Mouse (Mus musculus) liver, embryonic 16.5 days (tissue): ENCODE measurements around the gene Serpinf2. TPM values are rescaled to one million over a fixed set of nuclear protein-coding genes. Genes with fewer than 3 reads are reported as not detected.
A peak's percentile ranks its signal among the peaks of the same experiment; 100 is the strongest.

ENCODE experiments used
- ATAC-seq: fragments of 200-750 bp; cut with Nextera tagmentation; 2 replicates; pipeline ENCODE4 v1.8.0; 2017; ENCODE audit warnings: low read depth, mild to moderate bottlenecking, moderate number of reproducible peaks, moderate library complexity
- H3K27ac ChIP-seq: fragments of 300-500 bp; sonication (generic); 2 replicates; pipeline ENCODE4 v1.5.1; 2014; ENCODE audit warnings: mild to moderate bottlenecking, low read length
- H3K27me3 ChIP-seq: fragments of 300-500 bp; sonication (generic); 2 replicates; pipeline ENCODE4 v1.6.1; 2014; ENCODE audit warnings: low read depth, low read length, mixed read lengths; ENCODE audit not compliant: control insufficient read depth, insufficient read depth
- H3K36me3 ChIP-seq: fragments of 300-500 bp; sonication (generic); 2 replicates; pipeline ENCODE4 v1.6.1; 2014; ENCODE audit warnings: mild to moderate bottlenecking; ENCODE audit not compliant: control insufficient read depth, insufficient read depth
- H3K4me1 ChIP-seq: fragments of 300-500 bp; sonication (generic); 2 replicates; pipeline ENCODE4 v1.6.1; 2014; ENCODE audit warnings: low read depth, low read length, mixed read lengths; ENCODE audit not compliant: control insufficient read depth
- H3K4me2 ChIP-seq: fragments of 300-500 bp; sonication (generic); 2 replicates; pipeline ENCODE4 v1.6.1; 2014; ENCODE audit warnings: low read depth, low read length, mixed read lengths
- H3K4me3 ChIP-seq: fragments of 300-500 bp; sonication (generic); 2 replicates; pipeline ENCODE4 v1.5.1; 2014; ENCODE audit warnings: low read depth, mild to moderate bottlenecking, low read length
- H3K9ac ChIP-seq: fragments of 300-500 bp; sonication (generic); 2 replicates; pipeline ENCODE4 v1.6.1; 2014; ENCODE audit warnings: low read depth, low read length
- H3K9me3 ChIP-seq: fragments of 300-500 bp; sonication (generic); replicated peaks from 2 replicates; pipeline ENCODE4 v1.6.1; 2016; ENCODE audit warnings: low read length; ENCODE audit not compliant: control insufficient read depth
- WGBS: fragments of 180-500 bp; shearing (Covaris S2); extraction: QIAGEN DNeasy Blood & Tissue Kit; methylation state at CpG from one replicate; pipeline ENCODE4 v1.1.7; 2014; ENCODE audit not compliant: insufficient replicate concordance; 5-methylcytosine and 5-hydroxymethylcytosine counted together
- polyA plus RNA-seq: library from polyadenylated mRNA; unstranded; fragments of >200 nt; fragmentation: Nextera tagmentation; extraction: Ambion mirVana; gene quantifications from 2 replicates; pipeline ENCODE4 v1.2.1, GENCODE M21; 2015

Serpinf2 gene
- polyA plus RNA-seq, 1 experiment from 2014 or later, result 817 TPM

DNA sequence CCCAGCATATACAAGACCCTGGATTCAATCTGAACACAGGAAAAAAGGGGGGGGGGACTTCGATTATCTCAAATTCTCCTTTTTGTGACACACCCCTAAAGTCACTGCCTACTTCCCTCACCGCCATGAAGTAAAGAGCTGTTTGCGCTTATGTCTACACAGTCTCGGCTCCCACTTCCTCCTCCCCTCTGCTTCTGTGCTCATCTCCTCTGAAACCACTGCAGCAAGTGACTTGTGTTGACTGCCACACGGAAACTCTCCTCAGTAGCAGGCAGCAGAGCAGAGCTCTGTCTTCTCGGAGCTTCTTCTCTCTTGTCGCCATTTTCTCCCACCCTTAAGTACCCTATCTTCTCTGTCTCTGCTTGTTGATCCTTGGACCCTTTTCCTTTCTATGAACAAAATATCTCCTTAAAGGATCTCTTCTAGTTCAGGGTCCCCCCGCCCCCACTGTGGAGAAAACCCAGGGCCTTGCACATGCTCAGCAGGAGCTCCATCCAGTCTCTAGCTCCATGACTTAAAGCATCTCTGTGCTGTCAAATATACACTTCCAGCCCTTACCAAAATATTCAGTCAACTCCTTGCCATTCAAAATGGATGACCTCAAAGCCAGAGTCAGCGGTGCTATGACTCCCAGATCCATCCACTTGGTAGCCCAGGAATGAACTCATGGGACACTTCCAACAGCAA, 10.2 kb downstream of the Serpinf2 start:
- Histone ChIP-seq H3K4me1 (no peaks in the 10 kb centered on the region; the same call in none of the 2 replicates), H3K36me3 (peaks cover 11% of the 10 kb centered on the region), H3K9ac (no peak overlapping the region), H3K27ac (no peak overlapping the region), H3K4me2 (no peak overlapping the region), H3K4me3 (no peak overlapping the region), H3K27me3 (no peaks in the 10 kb centered on the region), H3K9me3 (0 out of 2 replicates have a peak, but pooled peaks cover under 1% of the 10 kb centered on the region)
- 28% methylated on average over 9 of the region's 9 CpGs for WGBS
- ATAC-seq, result 0 out of 2 replicates have a peak, but pooled peaks have one; percentile 19

DNA sequence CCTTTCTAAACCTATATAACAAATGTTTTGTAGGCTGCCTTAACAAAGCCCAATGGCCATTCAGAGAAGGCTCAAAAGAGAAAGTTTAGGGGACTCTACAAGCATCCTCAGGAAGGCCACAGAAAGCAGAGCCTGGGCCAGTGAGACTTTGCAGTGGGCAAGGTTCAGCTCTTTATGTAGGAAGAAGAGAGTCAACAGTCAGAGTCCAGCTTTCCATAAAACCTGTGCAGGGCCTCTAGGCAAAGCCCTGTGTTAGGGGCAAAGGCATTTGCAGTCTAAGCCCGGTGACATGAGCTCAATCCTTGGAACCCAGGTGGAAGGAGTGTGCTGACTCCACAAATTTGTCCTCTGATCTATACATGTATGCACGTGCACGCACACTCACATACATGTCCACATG, 14.9 kb downstream of the Serpinf2 start:
- WGBS, result 73% methylated on average over 3 of the region's 3 CpGs
- no peak overlapping the region for H3K4me3 ChIP-seq
- no peaks in the 10 kb centered on the region; the same call in none of the 2 replicates for H3K4me1 ChIP-seq
- no peaks in the 10 kb centered on the region for H3K36me3 ChIP-seq
- H3K27me3 ChIP-seq, result no peaks in the 10 kb centered on the region
- no peak overlapping the region for H3K9ac ChIP-seq
- H3K27ac ChIP-seq, result peak overlapping the region; percentile 58
- ATAC-seq, result peak; percentile 54
- H3K9me3 ChIP-seq, result no peaks in the 10 kb centered on the region
- H3K4me2 ChIP-seq, result no peak overlapping the region

DNA sequence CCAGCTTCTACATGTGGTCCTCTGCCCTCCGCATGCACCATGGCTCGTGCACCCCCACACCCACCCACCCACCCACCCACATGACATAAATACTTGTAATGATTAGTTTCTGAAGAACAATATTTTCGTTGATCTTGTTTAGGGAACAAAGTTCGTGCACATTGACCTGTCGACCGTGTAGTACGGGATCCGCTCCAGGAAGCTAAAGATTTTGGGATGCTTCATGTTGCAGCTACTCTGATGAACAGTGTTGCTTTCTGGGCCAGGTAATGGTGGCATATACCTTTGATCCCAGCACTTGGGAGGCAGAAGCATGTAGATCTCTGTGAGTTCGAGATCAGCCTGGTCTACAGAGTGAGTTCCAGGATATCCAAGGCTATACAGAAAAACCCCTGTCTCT, 15.4 kb downstream of the Serpinf2 start:
- Histone ChIP-seq H3K36me3 (no peaks in the 10 kb centered on the region), H3K9me3 (no peaks in the 10 kb centered on the region), H3K4me2 (no peak overlapping the region), H3K4me3 (no peak overlapping the region), H3K27me3 (no peaks in the 10 kb centered on the region), H3K4me1 (no peaks in the 10 kb centered on the region; the same call in none of the 2 replicates), H3K9ac (no peak overlapping the region), H3K27ac (peak overlapping the region; percentile 58)
- 0 out of 2 replicates have a peak, but pooled peaks have one; percentile 25 for ATAC-seq
- 69% methylated on average over 9 of the region's 9 CpGs for WGBS

DNA sequence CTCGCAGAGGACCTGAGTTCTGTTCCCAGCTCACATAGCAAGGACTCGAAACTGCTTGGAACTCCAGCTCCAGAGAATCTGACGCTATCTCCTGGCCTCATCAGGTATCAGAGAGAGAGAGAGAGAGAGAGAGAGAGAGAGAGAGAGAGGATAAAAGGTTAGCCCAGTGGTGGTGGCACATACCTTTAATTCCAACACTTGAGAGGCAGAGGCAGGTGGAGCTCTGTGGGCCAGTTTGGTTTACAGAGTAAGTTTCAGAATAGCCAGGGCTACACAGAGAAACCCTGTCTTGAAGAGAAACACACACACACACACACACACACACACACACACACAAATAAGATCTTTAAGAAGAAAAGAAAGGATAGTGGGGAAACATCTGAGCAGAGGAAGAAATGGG, 16.3 kb downstream of the Serpinf2 start:
- 59% methylated on average over 3 of the region's 3 CpGs for WGBS
- no peaks in the 10 kb centered on the region for H3K36me3 ChIP-seq
- H3K27me3 ChIP-seq, result no peaks in the 10 kb centered on the region
- H3K9me3 ChIP-seq, result no peaks in the 10 kb centered on the region
- H3K4me1 ChIP-seq, result no peaks in the 10 kb centered on the region; the same call in 1 of the 2 replicates
- no peak for ATAC-seq
- no peak overlapping the region for H3K4me2 ChIP-seq
- no peak overlapping the region for H3K27ac ChIP-seq
- H3K4me3 ChIP-seq, result no peak overlapping the region
- H3K9ac ChIP-seq, result no peak overlapping the region

DNA sequence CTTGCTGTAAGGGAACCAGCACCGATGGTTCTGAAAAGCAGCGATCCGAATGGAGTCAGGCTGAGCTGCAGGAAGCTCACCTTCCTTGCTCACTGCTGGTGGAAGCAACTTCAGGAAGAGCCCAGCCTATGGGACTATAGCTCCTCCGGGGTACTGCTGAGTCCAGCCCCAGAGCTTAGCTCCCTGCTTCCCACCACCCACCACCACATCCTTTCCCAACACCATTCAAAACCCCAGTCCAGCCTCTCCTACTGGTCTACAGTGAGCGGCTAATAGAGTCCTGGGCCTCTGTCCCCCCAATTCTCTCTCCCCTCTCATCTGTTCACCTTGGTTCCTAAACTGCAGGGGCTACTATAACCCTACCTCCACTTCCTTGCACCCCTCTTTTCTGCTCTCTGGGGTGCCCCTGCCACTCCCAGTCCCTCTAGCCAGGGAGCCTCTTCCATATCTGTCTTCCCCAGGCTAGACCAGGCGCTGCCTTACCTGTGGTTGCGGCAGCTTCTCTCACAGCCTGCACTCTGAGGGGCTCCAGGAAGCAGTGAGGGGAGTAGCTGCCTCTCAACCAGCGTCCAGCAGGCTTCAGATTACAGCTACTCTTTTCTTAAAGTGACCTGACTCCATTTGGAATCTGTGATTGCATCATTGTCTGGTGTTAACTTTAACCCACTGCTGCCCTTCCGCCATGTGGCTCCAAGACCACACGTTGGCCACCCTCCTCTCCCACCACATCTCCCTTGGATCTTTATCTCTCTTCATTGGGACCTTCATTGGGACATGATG, 17.2 kb downstream of the Serpinf2 start, which contains the start of gene Serpinf1:
Gene Serpinf1 (minus strand): TSS at position 689 of the 780 bp plus-strand sequence.
- ATAC-seq, result peak; percentile 46
- Histone ChIP-seq H3K4me1 (no peaks in the 10 kb centered on the region; the same call in 1 of the 2 replicates), H3K4me2 (peak within 1 kb of the TSS; percentile 25), H3K9me3 (no peaks in the 10 kb centered on the region), H3K36me3 (no peaks in the 10 kb centered on the region), H3K9ac (peak within 1 kb of the TSS; percentile 30), H3K27me3 (no peaks in the 10 kb centered on the region), H3K27ac (peak within 1 kb of the TSS; percentile 64; the same call in 1 of the 2 replicates), H3K4me3 (peak within 1 kb of the TSS; percentile 52)
- WGBS, result 27% methylated on average over 10 of the region's 10 CpGs

DNA sequence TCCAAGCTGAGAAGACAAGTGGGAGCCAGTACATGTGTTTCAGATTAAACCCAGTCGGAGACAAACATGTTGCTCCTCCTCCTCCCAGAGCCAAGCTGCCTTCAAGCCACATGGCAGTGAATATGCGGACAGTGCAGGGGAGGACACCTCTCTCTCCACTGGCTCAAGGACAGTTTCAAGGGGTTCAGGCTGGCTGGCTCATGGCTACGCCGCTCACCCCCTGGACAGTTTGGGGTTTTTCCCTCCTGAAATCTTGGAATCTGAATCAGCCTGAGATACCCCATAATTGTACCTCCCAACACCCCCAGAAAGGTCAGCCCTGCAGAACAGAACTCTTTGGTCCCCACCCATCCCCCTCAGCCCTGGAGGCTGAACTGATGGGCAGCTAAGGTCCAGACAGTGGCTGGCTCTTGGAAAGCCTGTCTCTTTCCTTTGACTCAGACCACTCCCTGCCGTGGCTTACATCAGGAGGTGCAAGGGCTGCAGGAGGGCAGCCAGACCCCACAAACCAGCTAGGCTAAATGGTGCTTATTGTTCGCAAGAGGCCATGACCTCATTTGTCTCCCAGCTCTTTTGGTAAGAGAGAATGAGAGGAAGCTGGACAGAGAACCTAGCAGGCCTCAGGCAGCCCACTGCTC, 17.9 kb downstream of the Serpinf2 start:
- no peak for ATAC-seq
- Histone ChIP-seq H3K4me3 (peak overlapping the region; percentile 52), H3K9me3 (no peaks in the 10 kb centered on the region), H3K27me3 (no peaks in the 10 kb centered on the region), H3K27ac (0 out of 2 replicates have a peak overlapping the region, but pooled peaks have one; percentile 38), H3K36me3 (no peaks in the 10 kb centered on the region), H3K4me2 (peak overlapping the region; percentile 25), H3K4me1 (no peaks in the 10 kb centered on the region; the same call in 1 of the 2 replicates), H3K9ac (peak overlapping the region; percentile 30)
- WGBS, result 51% methylated on average over 6 of the region's 6 CpGs

DNA sequence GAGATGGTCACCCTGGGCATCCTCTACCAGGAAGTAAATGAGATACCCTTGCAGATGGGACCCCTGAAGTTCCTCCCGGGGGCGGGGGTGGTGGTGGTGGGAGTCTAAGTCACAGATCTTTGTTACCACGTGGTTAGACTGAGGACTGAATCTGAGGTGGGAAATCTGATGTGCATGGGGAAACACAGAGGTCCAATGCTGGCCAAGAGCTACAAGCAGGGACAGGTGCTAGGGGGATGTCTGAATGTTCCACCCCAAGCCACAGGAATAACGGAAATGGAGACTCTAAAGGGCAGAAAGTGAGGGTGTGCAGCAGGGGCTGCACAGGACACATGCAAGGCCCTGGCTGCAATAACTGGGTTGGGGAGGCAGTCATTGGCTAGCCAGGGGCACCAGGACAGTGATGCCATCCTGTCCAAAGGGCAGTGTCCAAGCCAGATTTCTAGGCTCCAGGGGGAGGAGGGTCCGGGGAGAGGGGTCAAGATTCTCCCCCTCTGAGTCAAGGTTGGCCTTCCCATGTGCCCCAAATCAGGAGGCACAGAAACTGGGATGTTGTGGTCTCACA, 18.5 kb downstream of the Serpinf2 start:
- no peak overlapping the region for H3K27ac ChIP-seq
- peak overlapping the region; percentile 25 for H3K4me2 ChIP-seq
- H3K36me3 ChIP-seq, result no peaks in the 10 kb centered on the region
- H3K9me3 ChIP-seq, result no peaks in the 10 kb centered on the region
- peak overlapping the region; percentile 52 for H3K4me3 ChIP-seq
- no peak overlapping the region for H3K9ac ChIP-seq
- ATAC-seq, result no peak
- H3K27me3 ChIP-seq, result no peaks in the 10 kb centered on the region
- 43% methylated on average over 5 of the region's 5 CpGs for WGBS
- H3K4me1 ChIP-seq, result no peaks in the 10 kb centered on the region; the same call in 1 of the 2 replicates

DNA sequence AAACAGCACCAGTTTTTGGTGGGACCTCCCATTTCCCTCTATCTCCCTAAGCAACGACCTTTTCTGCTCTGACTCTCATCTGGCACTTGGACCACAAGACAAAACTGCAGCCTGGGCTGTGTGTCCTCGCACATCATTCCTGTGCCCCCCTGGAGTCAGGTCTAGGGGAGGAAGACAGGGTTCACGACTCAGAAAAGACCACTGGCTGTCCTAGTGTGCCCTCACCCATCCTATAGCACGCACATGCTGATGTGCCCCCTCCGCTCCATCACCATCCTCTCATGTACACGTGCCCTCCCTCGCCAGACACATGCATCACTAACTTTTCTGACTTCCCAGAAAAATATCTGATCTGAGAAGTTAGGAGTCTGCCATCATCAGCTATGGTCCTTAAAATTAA, 19.4 kb downstream of the Serpinf2 start:
- Histone ChIP-seq H3K27ac (no peak overlapping the region), H3K9me3 (no peaks in the 10 kb centered on the region), H3K9ac (no peak overlapping the region), H3K4me3 (no peak overlapping the region), H3K36me3 (no peaks in the 10 kb centered on the region), H3K4me1 (no peaks in the 10 kb centered on the region; the same call in 1 of the 2 replicates), H3K4me2 (no peak overlapping the region), H3K27me3 (no peaks in the 10 kb centered on the region)
- no peak for ATAC-seq
- WGBS, result 68% methylated on average over 7 of the region's 7 CpGs
